Mouse (Mus musculus): ENCODE measurements around the gene Enpp3.

DNA sequence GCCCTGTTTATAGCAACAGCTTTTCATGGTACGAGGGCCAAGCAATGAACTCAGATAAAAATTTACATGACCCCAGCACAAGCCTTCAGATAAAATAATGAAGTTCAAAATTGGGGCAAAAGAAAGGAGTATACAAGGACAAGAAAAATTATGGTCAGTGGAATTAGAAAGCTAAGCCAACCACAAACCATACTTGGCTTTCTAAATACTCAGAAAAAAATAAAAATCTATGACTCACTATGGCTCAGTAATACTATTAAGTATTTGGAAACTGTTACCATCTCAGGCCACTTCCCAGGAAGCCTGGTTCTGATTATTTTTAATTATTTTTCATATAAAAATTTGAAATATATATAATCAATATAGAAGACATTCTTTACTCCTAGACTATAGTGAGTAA is 19.8 kb downstream of the Enpp3 start:
- no peak for TF ChIP-seq CTCF (IDR thresholded peaks at IDR 0.05; ENCODE audit: insufficient read depth, low read depth, low read length)
- TF ChIP-seq POLR2A (IDR thresholded peaks at IDR 0.05; ENCODE audit: insufficient read depth, low read depth, low read length): no peak

All from olfactory bulb, adult 2 months (tissue).